Mouse (Mus musculus) brown adipose tissue, adult 24 weeks (tissue): ENCODE data around the gene Olfr417. TPM values are rescaled to one million over a fixed set of nuclear protein-coding genes. Genes with fewer than 3 reads are reported as not detected.
"Not testable (repeated sequence)": the region's sequence is repeated elsewhere in the genome, so short reads cannot be mapped to it uniquely, and the experiment has no call there.

Source experiments
- H3K27ac ChIP-seq: fragments of 200-500 bp; replicated peaks from 2 replicates; pipeline ENCODE4 v1.5.1; 2012; ENCODE audit warnings: low read depth, mild to moderate bottlenecking, low read length
- H3K4me1 ChIP-seq: fragments of 200-500 bp; 2 replicates; pipeline ENCODE4 v1.6.1; 2012; ENCODE audit warnings: low read length, mixed read lengths; ENCODE audit not compliant: control insufficient read depth, insufficient read depth, insufficient read length
- H3K4me3 ChIP-seq: fragments of 200-500 bp; 2 replicates; pipeline ENCODE4 v1.5.1; 2012; ENCODE audit warnings: low read depth, mild to moderate bottlenecking, low read length, moderate library complexity; ENCODE audit not compliant: insufficient read depth
- polyA plus RNA-seq: library from polyadenylated mRNA; stranded (reverse); fragments of >200 nt; gene quantifications from 2 replicates; pipeline ENCODE4 v1.2.4, GENCODE M21; 2012; ENCODE audit not compliant: missing spikeins, insufficient read depth, insufficient read length

Olfr417 gene
- not detected in 2 replicates for polyA plus RNA-seq

DNA sequence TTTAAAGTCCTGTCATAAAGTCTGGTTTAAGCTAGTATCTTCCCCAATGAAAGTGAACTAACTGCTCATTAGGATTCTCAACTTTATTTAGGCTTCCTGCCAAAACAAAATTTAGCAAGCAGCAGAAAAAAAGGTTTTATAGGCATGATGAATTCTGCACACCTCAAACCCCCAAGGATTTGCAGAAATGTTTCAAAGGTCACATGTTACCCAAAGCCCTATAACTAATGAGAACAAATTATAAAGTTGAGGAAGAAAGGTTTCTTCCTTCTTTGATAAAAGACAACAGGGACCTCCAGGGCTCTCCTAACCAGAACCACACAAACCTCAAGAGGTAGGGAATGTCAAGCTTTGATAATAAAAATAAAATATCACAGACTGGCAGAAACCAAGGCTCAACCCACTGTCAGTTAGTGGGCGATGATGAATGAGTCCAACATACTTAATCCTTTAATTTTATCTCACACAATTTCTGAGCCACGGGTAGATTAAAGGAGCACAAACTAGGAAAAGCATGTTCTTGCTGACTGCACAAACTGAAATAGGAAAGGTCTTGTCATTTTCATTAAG, at the start of gene Olfr417:
Gene Olfr417 (plus strand): TSS at position 241 of the 570 bp plus-strand sequence.
- no peak within 1 kb of the TSS for H3K4me3 ChIP-seq
- H3K4me1 ChIP-seq = no peaks in the 10 kb centered on the region
- no peak within 1 kb of the TSS for H3K27ac ChIP-seq

GRCm38 (mm10) chr1:174317308-174317707, 47.6 kb upstream of the Olfr417 start:
- H3K27ac ChIP-seq = no peak overlapping the region
- H3K4me3 ChIP-seq = no peak overlapping the region
- H3K4me1 ChIP-seq = no peaks in the 10 kb centered on the region

DNA sequence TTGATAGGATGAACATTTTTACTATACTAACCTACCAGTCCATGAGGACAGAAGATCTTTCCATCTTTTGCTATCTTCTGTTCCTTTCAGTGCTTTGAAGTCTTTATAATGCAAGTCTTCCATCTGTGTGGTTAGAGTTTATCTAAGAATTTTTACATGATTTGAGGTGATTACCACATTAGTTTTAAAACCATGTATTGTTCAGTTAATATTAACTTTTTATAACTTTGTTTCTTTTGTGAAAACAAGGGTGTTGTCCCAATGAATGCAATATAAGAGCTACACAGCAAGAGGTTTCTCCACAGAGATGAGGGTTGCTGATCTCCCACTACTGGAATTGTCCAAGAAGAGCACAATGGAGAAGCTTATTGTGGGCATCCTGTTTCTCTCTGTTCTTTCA, 34.7 kb upstream of the Olfr417 start, which contains the start of gene Mptx1:
Gene Mptx1 (plus strand): TSS at position 301 of the 400 bp plus-strand sequence.
- Histone ChIP-seq H3K4me1 (no peaks in the 10 kb centered on the region), H3K27ac (no peak within 1 kb of the TSS), H3K4me3 (no peak within 1 kb of the TSS)

- not testable (repeated sequence) for H3K4me3 ChIP-seq, H3K27ac ChIP-seq, H3K4me1 ChIP-seq
These were observed 11.3 kb upstream of the Olfr417 start for GRCm38 (mm10) chr1:174353636-174354035.

GRCm38 (mm10) chr1:174354640-174355039, 10.3 kb upstream of the Olfr417 start:
- Histone ChIP-seq H3K4me3 (no peak overlapping the region), H3K27ac (no peak overlapping the region), H3K4me1 (no peaks in the 10 kb centered on the region)

DNA sequence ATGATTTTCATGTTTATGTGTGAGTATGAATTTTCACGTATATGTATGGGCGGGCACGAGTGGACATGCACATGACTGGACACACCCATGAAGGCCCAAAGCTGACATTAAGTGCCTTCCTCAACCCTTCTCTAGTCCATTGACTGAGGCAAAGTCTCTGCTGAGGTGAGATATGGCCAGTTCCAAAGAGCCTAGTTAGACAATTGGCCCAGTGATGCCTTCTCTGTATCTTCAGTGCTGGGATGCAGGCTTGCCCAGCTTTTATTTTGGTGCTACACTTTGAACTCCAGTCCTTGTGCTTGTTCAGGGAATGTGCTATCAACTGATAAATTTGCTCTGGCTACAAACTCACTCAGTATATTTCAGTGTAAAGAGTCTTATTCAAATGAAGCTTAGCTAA, 8.9 kb downstream of the Olfr417 start:
- Histone ChIP-seq H3K4me1 (no peaks in the 10 kb centered on the region), H3K4me3 (no peak overlapping the region), H3K27ac (no peak overlapping the region)

- Histone ChIP-seq H3K4me3 (no peak within 1 kb of the TSS), H3K27ac (no peak within 1 kb of the TSS), H3K4me1 (no peaks in the 10 kb centered on the region)
These were observed 25.8 kb downstream of the Olfr417 start, which contains the start of gene Olfr248 for GRCm38 (mm10) chr1:174390746-174391145. TSS of gene Olfr248 (plus strand) at chr1:174391046.

- Histone ChIP-seq H3K4me3 (no peak overlapping the region), H3K4me1 (no peaks in the 10 kb centered on the region), H3K27ac (no peak overlapping the region)
These were observed 58.0 kb downstream of the Olfr417 start for GRCm38 (mm10) chr1:174422959-174423358.

DNA sequence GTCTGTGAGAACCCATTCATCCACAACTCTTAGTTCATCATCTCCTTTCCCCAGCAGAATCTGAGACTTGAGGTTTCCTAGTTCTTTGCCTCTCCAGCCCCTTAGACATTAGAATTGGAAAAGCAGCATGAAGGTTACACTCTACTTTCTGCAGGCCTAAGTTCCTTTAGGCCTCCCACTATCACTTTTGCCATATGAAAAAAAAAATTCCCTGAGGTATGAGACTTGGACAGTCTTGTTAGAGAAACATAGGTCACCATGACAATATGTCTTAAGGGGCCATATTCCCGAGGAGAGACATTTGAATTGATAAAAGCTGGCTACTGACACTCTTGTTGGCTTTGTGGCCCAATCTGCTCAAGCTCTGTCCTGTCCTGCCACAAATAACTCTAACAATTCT, 58.8 kb downstream of the Olfr417 start, which contains the start of gene Olfr414:
Gene Olfr414 (plus strand): TSS at position 301 of the 400 bp plus-strand sequence.
- no peak within 1 kb of the TSS for H3K4me3 ChIP-seq
- no peaks in the 10 kb centered on the region for H3K4me1 ChIP-seq
- H3K27ac ChIP-seq = no peak within 1 kb of the TSS

Other genes starting within 250 kb of the Olfr417 start
- gene Olfr231, start 244.0 kb upstream of the Olfr417 start, polyA plus RNA-seq = not detected in 2 replicates
- gene Olfr424, start 233.6 kb upstream of the Olfr417 start, polyA plus RNA-seq = not detected in 2 replicates
- gene Olfr420, start 209.5 kb upstream of the Olfr417 start, polyA plus RNA-seq = not detected in 2 replicates
- gene Spta1, start 192.3 kb upstream of the Olfr417 start, polyA plus RNA-seq = 0.25 TPM in 1 of 2 replicates, not detected in the other
- gene Olfr419, start 113.1 kb upstream of the Olfr417 start, polyA plus RNA-seq = not detected in 2 replicates
- not detected in 2 replicates for gene Mptx1, start 34.6 kb upstream of the Olfr417 start, polyA plus RNA-seq
- gene Olfr248, start 25.9 kb downstream of the Olfr417 start, polyA plus RNA-seq = not detected in 2 replicates
- gene Olfr414, start 58.9 kb downstream of the Olfr417 start, polyA plus RNA-seq = not detected in 2 replicates
- gene Olfr220, start 77.0 kb downstream of the Olfr417 start, polyA plus RNA-seq = not detected in 2 replicates
- gene Fmn2, start 136.7 kb downstream of the Olfr417 start, polyA plus RNA-seq = not detected in 2 replicates